Mouse (Mus musculus) midbrain, embryonic 15.5 days (tissue): Measurements from ENCODE around the gene Rcan3. TPM values are rescaled to one million over a fixed set of nuclear protein-coding genes. Genes with fewer than 3 reads are reported as not detected.
A peak's percentile ranks its signal among the peaks of the same experiment; 100 is the strongest.

Experiments used
- ATAC-seq: fragments of 200-750 bp; cut with Nextera tagmentation; replicated peaks from 2 replicates; pipeline ENCODE4 v1.8.0; 2017; ENCODE audit warnings: moderate TSS enrichment
- H3K27ac ChIP-seq: fragments of 300-500 bp; sonication (generic); 2 replicates; pipeline ENCODE4 v1.5.1; 2015; ENCODE audit warnings: mild to moderate bottlenecking, inconsistent platforms
- H3K27me3 ChIP-seq: fragments of 300-500 bp; sonication (generic); replicated peaks from 2 replicates; pipeline ENCODE4 v1.6.1; 2015; ENCODE audit warnings: inconsistent platforms
- H3K36me3 ChIP-seq: fragments of 300-500 bp; sonication (generic); replicated peaks from 2 replicates; pipeline ENCODE4 v1.6.1; 2015; ENCODE audit warnings: inconsistent platforms
- H3K4me1 ChIP-seq: fragments of 300-500 bp; sonication (generic); 2 replicates; pipeline ENCODE4 v1.6.1; 2015; ENCODE audit warnings: inconsistent platforms
- H3K4me2 ChIP-seq: fragments of 300-500 bp; sonication (generic); 2 replicates; pipeline ENCODE4 v1.6.1; 2015; ENCODE audit warnings: inconsistent platforms, mild to moderate bottlenecking, moderate library complexity
- H3K4me3 ChIP-seq: fragments of 300-500 bp; sonication (generic); 2 replicates; pipeline ENCODE4 v1.5.1; 2015; ENCODE audit warnings: mild to moderate bottlenecking, inconsistent platforms
- H3K9ac ChIP-seq: fragments of 300-500 bp; sonication (generic); 2 replicates; pipeline ENCODE4 v1.6.1; 2015; ENCODE audit warnings: mild to moderate bottlenecking, inconsistent platforms
- H3K9me3 ChIP-seq: fragments of 300-500 bp; sonication (generic); 2 replicates; pipeline ENCODE4 v1.6.1; 2016; ENCODE audit warnings: inconsistent platforms
- WGBS: fragments of 180-500 bp; shearing (Covaris S2); methylation state at CpG from one replicate; pipeline ENCODE4 v1.1.7; 2015; ENCODE audit warnings: mixed read lengths; 5-methylcytosine and 5-hydroxymethylcytosine counted together
- polyA plus RNA-seq: library from polyadenylated mRNA; unstranded; fragments of >200 nt; fragmentation: Nextera tagmentation; extraction: Ambion mirVana; gene quantifications from 2 replicates; pipeline ENCODE4 v1.2.1, GENCODE M21; 2015

Rcan3 gene
- polyA plus RNA-seq, 1 experiment from 2014 or later = 54.1 TPM

- H3K27ac ChIP-seq = no peak overlapping the region
- no peaks in the 10 kb centered on the region for H3K4me1 ChIP-seq
- 88% methylated on average over 2 of the region's 2 CpGs for WGBS
- H3K4me3 ChIP-seq = no peak overlapping the region
- no peak for ATAC-seq
- no peaks in the 10 kb centered on the region for H3K27me3 ChIP-seq
- no peaks in the 10 kb centered on the region for H3K36me3 ChIP-seq
- no peak overlapping the region for H3K4me2 ChIP-seq
- H3K9ac ChIP-seq = no peak overlapping the region
- H3K9me3 ChIP-seq = no peaks in the 10 kb centered on the region
Observed at GRCm38 (mm10) chr4:135404916-135405315, 28.7 kb downstream of the Rcan3 start.

DNA sequence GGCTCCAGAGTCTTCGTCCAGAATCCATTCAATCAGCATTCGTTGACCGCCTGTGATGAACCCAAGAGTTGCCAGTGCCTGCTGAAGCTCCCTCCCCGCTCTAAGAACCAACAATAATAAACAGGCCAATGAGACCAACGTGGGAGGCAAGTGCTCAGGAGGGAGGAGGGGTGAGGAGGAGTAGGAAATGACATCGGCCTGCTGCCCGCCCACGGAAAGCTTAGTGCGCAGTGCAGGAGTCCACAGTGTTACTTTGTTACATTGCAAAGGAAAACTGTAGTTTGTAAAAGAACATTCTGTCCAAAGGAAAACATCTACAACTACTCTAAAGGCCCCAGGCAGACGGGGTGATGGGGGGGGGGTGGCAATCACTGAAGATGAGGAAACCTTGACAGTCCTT, 29.6 kb downstream of the Rcan3 start:
- WGBS = 78% methylated on average over 10 of the region's 10 CpGs

GRCm38 (mm10) chr4:135401881-135402280, 31.8 kb downstream of the Rcan3 start:
- Histone ChIP-seq H3K27me3 (peaks cover 28% of the 10 kb centered on the region), H3K4me2 (no peak overlapping the region), H3K9ac (no peak overlapping the region), H3K27ac (no peak overlapping the region), H3K36me3 (no peaks in the 10 kb centered on the region), H3K4me1 (peaks cover 12% of the 10 kb centered on the region; the same call in 1 of the 2 replicates), H3K9me3 (no peaks in the 10 kb centered on the region), H3K4me3 (no peak overlapping the region)
- no peak for ATAC-seq
- WGBS = 15% methylated on average over 7 of the region's 7 CpGs

More for the DNA sequence above, 29.6 kb downstream of the Rcan3 start:
- ATAC-seq = no peak
- no peak overlapping the region for H3K4me3 ChIP-seq
- H3K9me3 ChIP-seq = no peaks in the 10 kb centered on the region
- no peak overlapping the region for H3K4me2 ChIP-seq
- H3K9ac ChIP-seq = no peak overlapping the region
- H3K27ac ChIP-seq = no peak overlapping the region
- H3K36me3 ChIP-seq = no peaks in the 10 kb centered on the region
- H3K4me1 ChIP-seq = no peaks in the 10 kb centered on the region
- H3K27me3 ChIP-seq = peaks cover 7% of the 10 kb centered on the region; the same call in 1 of the 2 replicates

GRCm38 (mm10) chr4:135397991-135398390, 35.7 kb downstream of the Rcan3 start, which contains the start of gene Ncmap:
Gene Ncmap, minus strand, starts transcription at chr4:135398227.
- Histone ChIP-seq H3K9me3 (no peaks in the 10 kb centered on the region), H3K9ac (peak within 1 kb of the TSS; percentile 23), H3K36me3 (no peaks in the 10 kb centered on the region), H3K4me3 (peak within 1 kb of the TSS; percentile 33), H3K4me2 (peak within 1 kb of the TSS; percentile 60), H3K4me1 (peaks cover 12% of the 10 kb centered on the region; the same call in 1 of the 2 replicates), H3K27me3 (peaks cover 38% of the 10 kb centered on the region), H3K27ac (no peak within 1 kb of the TSS)
- WGBS = under 1% methylated on average over 29 of the region's 29 CpGs
- ATAC-seq = no peak

- Histone ChIP-seq H3K4me1 (peaks cover 12% of the 10 kb centered on the region; the same call in 1 of the 2 replicates), H3K4me2 (peak overlapping the region; percentile 60), H3K9me3 (no peaks in the 10 kb centered on the region), H3K36me3 (no peaks in the 10 kb centered on the region), H3K9ac (peak overlapping the region; percentile 23), H3K4me3 (peak overlapping the region; percentile 33), H3K27me3 (peaks cover 38% of the 10 kb centered on the region), H3K27ac (no peak overlapping the region)
- no peak for ATAC-seq
- 5% methylated on average over 16 of the region's 16 CpGs for WGBS
Observed at GRCm38 (mm10) chr4:135397551-135397950, 36.1 kb downstream of the Rcan3 start.

DNA sequence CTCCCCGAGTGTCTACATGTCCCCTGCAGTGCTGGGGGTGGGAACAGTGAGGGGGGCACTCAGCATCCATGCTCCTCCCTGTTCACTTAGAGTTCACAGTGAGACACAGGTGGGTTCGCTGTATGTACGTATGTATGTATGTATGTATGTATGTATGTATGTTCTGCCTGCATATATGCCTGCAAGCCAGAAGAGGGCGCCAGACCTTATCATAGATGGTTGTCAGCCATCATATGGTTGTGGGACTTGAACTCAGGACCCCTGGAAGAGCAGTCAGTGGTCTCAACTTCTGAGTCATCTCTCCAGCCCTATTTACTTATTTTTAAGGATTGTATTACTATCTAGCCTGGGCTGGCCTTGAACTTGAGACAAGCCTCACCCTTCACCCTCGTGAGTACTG, 37.4 kb downstream of the Rcan3 start:
- 91% methylated on average over 5 of the region's 5 CpGs for WGBS
- no peak overlapping the region for H3K4me3 ChIP-seq
- no peak for ATAC-seq
- no peaks in the 10 kb centered on the region for H3K9me3 ChIP-seq
- H3K9ac ChIP-seq = no peak overlapping the region
- H3K27ac ChIP-seq = no peak overlapping the region
- peaks cover 12% of the 10 kb centered on the region; the same call in 1 of the 2 replicates for H3K4me1 ChIP-seq
- no peaks in the 10 kb centered on the region for H3K36me3 ChIP-seq
- H3K4me2 ChIP-seq = no peak overlapping the region
- H3K27me3 ChIP-seq = peaks cover 38% of the 10 kb centered on the region

- Histone ChIP-seq H3K27ac (no peak overlapping the region), H3K4me1 (peaks cover 12% of the 10 kb centered on the region; the same call in 1 of the 2 replicates), H3K27me3 (peaks cover 38% of the 10 kb centered on the region), H3K36me3 (no peaks in the 10 kb centered on the region), H3K9ac (no peak overlapping the region), H3K4me2 (no peak overlapping the region), H3K9me3 (no peaks in the 10 kb centered on the region), H3K4me3 (no peak overlapping the region)
- 95% methylated on average over 4 of the region's 4 CpGs for whole genome bisulfite sequencing
- ATAC-seq = no peak
Observed at GRCm38 (mm10) chr4:135395375-135395774, 38.3 kb downstream of the Rcan3 start.

GRCm38 (mm10) chr4:135394666-135395065, 39.0 kb downstream of the Rcan3 start:
- no peak overlapping the region for H3K27ac ChIP-seq
- H3K4me2 ChIP-seq = no peak overlapping the region
- no peaks in the 10 kb centered on the region for H3K9me3 ChIP-seq
- H3K4me3 ChIP-seq = no peak overlapping the region
- peaks cover 37% of the 10 kb centered on the region for H3K27me3 ChIP-seq
- ATAC-seq = no peak
- 85% methylated on average over 7 of the region's 7 CpGs for WGBS
- peaks cover 12% of the 10 kb centered on the region; the same call in 1 of the 2 replicates for H3K4me1 ChIP-seq
- H3K36me3 ChIP-seq = no peaks in the 10 kb centered on the region
- no peak overlapping the region for H3K9ac ChIP-seq

GRCm38 (mm10) chr4:135393381-135393780, 40.3 kb downstream of the Rcan3 start:
- peaks cover 25% of the 10 kb centered on the region for H3K27me3 ChIP-seq
- no peak overlapping the region for H3K9ac ChIP-seq
- no peak for ATAC-seq
- no peak overlapping the region for H3K27ac ChIP-seq
- H3K9me3 ChIP-seq = no peaks in the 10 kb centered on the region
- no peak overlapping the region for H3K4me2 ChIP-seq
- peaks cover 10% of the 10 kb centered on the region; the same call in 1 of the 2 replicates for H3K4me1 ChIP-seq
- H3K36me3 ChIP-seq = no peaks in the 10 kb centered on the region
- WGBS = 84% methylated on average over 6 of the region's 6 CpGs
- H3K4me3 ChIP-seq = no peak overlapping the region

GRCm38 (mm10) chr4:135392801-135393200, 40.9 kb downstream of the Rcan3 start:
- ATAC-seq = no peak
- H3K9me3 ChIP-seq = no peaks in the 10 kb centered on the region
- peaks cover 19% of the 10 kb centered on the region for H3K27me3 ChIP-seq
- H3K4me2 ChIP-seq = no peak overlapping the region
- WGBS = 80% methylated on average over 3 of the region's 3 CpGs
- H3K27ac ChIP-seq = no peak overlapping the region
- no peak overlapping the region for H3K9ac ChIP-seq
- peaks cover 4% of the 10 kb centered on the region; the same call in 1 of the 2 replicates for H3K4me1 ChIP-seq
- H3K4me3 ChIP-seq = no peak overlapping the region
- H3K36me3 ChIP-seq = no peaks in the 10 kb centered on the region

GRCm38 (mm10) chr4:135391014-135391413, 42.6 kb downstream of the Rcan3 start:
- Histone ChIP-seq H3K4me2 (no peak overlapping the region), H3K9ac (no peak overlapping the region), H3K36me3 (no peaks in the 10 kb centered on the region), H3K27ac (no peak overlapping the region), H3K4me3 (no peak overlapping the region), H3K4me1 (no peaks in the 10 kb centered on the region), H3K27me3 (peaks cover 2% of the 10 kb centered on the region; the same call in 1 of the 2 replicates), H3K9me3 (no peaks in the 10 kb centered on the region)
- ATAC-seq = no peak
- WGBS = 75% methylated on average over 6 of the region's 6 CpGs

- H3K9me3 ChIP-seq = no peaks in the 10 kb centered on the region
- H3K27ac ChIP-seq = no peak overlapping the region
- no peaks in the 10 kb centered on the region for H3K36me3 ChIP-seq
- WGBS = 52% methylated on average over 10 of the region's 10 CpGs
- no peak overlapping the region for H3K4me2 ChIP-seq
- H3K27me3 ChIP-seq = 0 out of 2 replicates have a peak, but pooled peaks cover 3% of the 10 kb centered on the region
- H3K4me3 ChIP-seq = no peak overlapping the region
- no peaks in the 10 kb centered on the region for H3K4me1 ChIP-seq
- no peak for ATAC-seq
- no peak overlapping the region for H3K9ac ChIP-seq
Observed at GRCm38 (mm10) chr4:135385614-135386013, 48.0 kb downstream of the Rcan3 start.

DNA sequence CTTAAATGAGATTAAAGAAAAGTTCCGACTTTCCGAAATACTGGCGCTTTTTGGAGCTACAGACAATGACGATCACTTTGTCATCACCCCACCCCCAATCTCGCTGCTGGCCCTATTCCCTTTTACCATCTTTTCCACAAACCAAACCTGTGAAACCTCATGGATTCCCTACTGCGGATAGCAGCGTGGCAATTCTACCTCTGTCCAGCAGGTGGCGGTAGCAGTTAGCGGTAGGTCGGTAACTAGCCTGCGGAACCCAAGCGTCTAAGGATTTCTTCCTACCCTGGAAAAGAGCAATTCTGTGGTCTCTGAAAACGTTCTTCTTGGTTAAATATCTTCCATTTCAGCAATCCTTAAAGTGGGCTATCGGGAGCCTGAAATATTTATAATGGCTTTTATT, 51.3 kb downstream of the Rcan3 start:
- ATAC-seq = no peak
- Histone ChIP-seq H3K36me3 (no peaks in the 10 kb centered on the region), H3K9me3 (no peaks in the 10 kb centered on the region), H3K27ac (no peak overlapping the region), H3K27me3 (0 out of 2 replicates have a peak, but pooled peaks cover 3% of the 10 kb centered on the region), H3K4me2 (no peak overlapping the region), H3K4me1 (no peaks in the 10 kb centered on the region), H3K4me3 (no peak overlapping the region), H3K9ac (no peak overlapping the region)
- 5% methylated on average over 14 of the region's 14 CpGs for WGBS
